Mouse (Mus musculus): Measurements from ENCODE around the gene Rbfox2. TPM values are rescaled to one million over a fixed set of nuclear protein-coding genes. Genes with fewer than 3 reads are reported as not detected.

Rbfox2 gene
- total and polyA plus RNA-seq, 3 experiments: 0.89 TPM; not detected in 2

- in situ Hi-C loops (cut with MboI; ENCODE audit: low pct_ligation_motif_present, low pct_unique_long_range_greater_than_20kb, low sequenced_read_pairs) (no loop called here), dilution Hi-C loops (cut with MboI; ENCODE audit: extremely low pct_ligation_motif_present, extremely low pct_unique_long_range_greater_than_20kb, low sequenced_read_pairs) (no loop called here)
- peaks cover 93% of the 10 kb centered on the region for H3K27me3 ChIP-seq (replicated peaks)
- no peaks in the 10 kb centered on the region for H3K9me3 ChIP-seq (replicated peaks; ENCODE audit: low read length)
- H3K4me3 ChIP-seq (replicated peaks in 1 of 3; ENCODE audit: low read depth in 2 of 3, low read length in 2 of 3, poor library complexity in 1 of 3): no peak overlapping the region
- H3K79me2 ChIP-seq (replicated peaks; ENCODE audit: control insufficient read depth, extremely low read depth, insufficient read depth, poor library complexity, severe bottlenecking): no peaks in the 10 kb centered on the region
- no peaks in the 10 kb centered on the region for H3K36me3 ChIP-seq (replicated peaks in 1 of 2; ENCODE audit: control insufficient read depth in 1 of 2, insufficient read depth in 1 of 2, low read length in 1 of 2)
- H3K4me1 ChIP-seq (ENCODE audit: control insufficient read depth in 1 of 2, insufficient read depth in 2 of 2): no peaks in the 10 kb centered on the region
- H3K27ac ChIP-seq (ENCODE audit: insufficient read depth, low read depth): no peak overlapping the region
- H3K9ac ChIP-seq (ENCODE audit: insufficient read depth, low read depth): no peak overlapping the region
- no peak for TF ChIP-seq NRF1 (IDR thresholded peaks at IDR 0.05; ENCODE audit: low read depth, low read length)
- TF ChIP-seq POLR2A (IDR thresholded peaks at IDR 0.05; ENCODE audit: low read depth, low read length): no peak
- no peak for TF ChIP-seq ZC3H11A (IDR thresholded peaks at IDR 0.05; ENCODE audit: low read depth, low read length)
- no peak for TF ChIP-seq HCFC1 (IDR thresholded peaks at IDR 0.05; ENCODE audit: low read depth, low read length)
- no peak for TF ChIP-seq MEF2A (IDR thresholded peaks at IDR 0.05; ENCODE audit: borderline replicate concordance, low read depth, low read length)
- no peak for TF ChIP-seq GABPA (IDR thresholded peaks at IDR 0.05; ENCODE audit: insufficient replicate concordance, low read depth, low read length)
- no peak for TF ChIP-seq TCF12 (IDR thresholded peaks at IDR 0.05; ENCODE audit: low read depth, low read length)
- no peak for TF ChIP-seq RCOR1 (conservative IDR thresholded peaks at IDR 0.05; ENCODE audit: low read depth, low read length)
- no peak for TF ChIP-seq MAX (IDR thresholded peaks at IDR 0.05; ENCODE audit: low read length)
- TF ChIP-seq ETS1 (conservative IDR thresholded peaks at IDR 0.05; ENCODE audit: low read depth, low read length): no peak
- no peak for TF ChIP-seq RAD21 (IDR thresholded peaks at IDR 0.05; ENCODE audit: low read depth, low read length)
- TF ChIP-seq ZKSCAN1 (IDR thresholded peaks at IDR 0.05; ENCODE audit: borderline replicate concordance, low read depth, low read length): no peak
- no peak for TF ChIP-seq TBP (conservative IDR thresholded peaks at IDR 0.05; ENCODE audit: low read depth, low read length)
- TF ChIP-seq MYC (IDR thresholded peaks at IDR 0.05; ENCODE audit: low read depth, low read length): no peak
- no peak for TF ChIP-seq SMC3 (IDR thresholded peaks at IDR 0.05; ENCODE audit: low read depth, low read length)
- no peak for TF ChIP-seq IRF4 (IDR thresholded peaks at IDR 0.05; ENCODE audit: low read depth, low read length)
- no peak for TF ChIP-seq USF2 (conservative IDR thresholded peaks at IDR 0.05; ENCODE audit: low read depth, low read length)
- TF ChIP-seq PAX5 (IDR thresholded peaks at IDR 0.05; ENCODE audit: low read length): no peak
- H3K4me2 ChIP-seq (ENCODE audit: insufficient read depth, low read depth, poor library complexity, severe bottlenecking): no peak overlapping the region
- DNase-seq (ENCODE audit: extremely low read depth): no peak
Measured at GRCm38 (mm10) chr15:77245418-77246365, 61.1 kb downstream of the Rbfox2 start.

- TF ChIP-seq JUND (conservative IDR thresholded peaks at IDR 0.05; ENCODE audit: low read depth, low read length) (no peak), SIN3A (IDR thresholded peaks at IDR 0.05; ENCODE audit: low read length) (no peak), PAX5 (IDR thresholded peaks at IDR 0.05; ENCODE audit: low read length) (no peak), CTCF (conservative IDR thresholded peaks at IDR 0.05 in 1 of 2, IDR thresholded peaks at IDR 0.05 in 1 of 2; ENCODE audit: low read depth in 2 of 2, low read length in 2 of 2) (no peak), USF2 (conservative IDR thresholded peaks at IDR 0.05; ENCODE audit: low read depth, low read length) (no peak), ZNF384 (IDR thresholded peaks at IDR 0.05; ENCODE audit: low read depth, low read length) (no peak), E2F4 (IDR thresholded peaks at IDR 0.05; ENCODE audit: insufficient replicate concordance, low read depth, low read length) (no peak), TCF12 (IDR thresholded peaks at IDR 0.05; ENCODE audit: low read depth, low read length) (no peak), MXI1 (IDR thresholded peaks at IDR 0.05; ENCODE audit: low read depth, low read length) (no peak), ETS1 (conservative IDR thresholded peaks at IDR 0.05; ENCODE audit: low read depth, low read length) (no peak), HCFC1 (IDR thresholded peaks at IDR 0.05; ENCODE audit: low read depth, low read length) (no peak), POLR2A (IDR thresholded peaks at IDR 0.05; ENCODE audit: low read depth, low read length) (no peak), ELF1 (IDR thresholded peaks at IDR 0.05; ENCODE audit: low read depth, low read length) (no peak), CHD1 (IDR thresholded peaks at IDR 0.05; ENCODE audit: low read depth, low read length) (no peak), MAZ (IDR thresholded peaks at IDR 0.05; ENCODE audit: low read depth, low read length) (no peak), NRF1 (IDR thresholded peaks at IDR 0.05; ENCODE audit: low read depth, low read length) (no peak), SMC3 (IDR thresholded peaks at IDR 0.05; ENCODE audit: low read depth, low read length) (no peak), MYC (IDR thresholded peaks at IDR 0.05; ENCODE audit: low read depth, low read length) (no peak), EP300 (IDR thresholded peaks at IDR 0.05; ENCODE audit: low read length) (no peak)
- Histone ChIP-seq H3K9ac (ENCODE audit: insufficient read depth, low read depth) (no peak overlapping the region), H3K36me3 (replicated peaks in 1 of 2; ENCODE audit: control insufficient read depth in 1 of 2, insufficient read depth in 1 of 2, low read length in 1 of 2) (no peaks in the 10 kb centered on the region), H3K27me3 (replicated peaks) (peaks cover 94% of the 10 kb centered on the region), H3K27ac (ENCODE audit: insufficient read depth, low read depth) (no peak overlapping the region), H3K4me2 (ENCODE audit: insufficient read depth, low read depth, poor library complexity, severe bottlenecking) (no peak overlapping the region), H3K4me1 (ENCODE audit: control insufficient read depth in 1 of 2, insufficient read depth in 2 of 2) (no peaks in the 10 kb centered on the region), H3K9me3 (replicated peaks; ENCODE audit: low read length) (no peaks in the 10 kb centered on the region), H3K79me2 (replicated peaks; ENCODE audit: control insufficient read depth, extremely low read depth, insufficient read depth, poor library complexity, severe bottlenecking) (no peaks in the 10 kb centered on the region), H3K4me3 (replicated peaks in 1 of 3; ENCODE audit: low read depth in 2 of 3, low read length in 2 of 3, poor library complexity in 1 of 3) (no peak overlapping the region)
- dilution Hi-C loops (cut with MboI; ENCODE audit: extremely low pct_ligation_motif_present, extremely low pct_unique_long_range_greater_than_20kb, low sequenced_read_pairs) (no loop called here), in situ Hi-C loops (cut with MboI; ENCODE audit: low pct_ligation_motif_present, low pct_unique_long_range_greater_than_20kb, low sequenced_read_pairs) (no loop called here)
- DNase-seq (ENCODE audit: extremely low read depth): no peak
Measured at GRCm38 (mm10) chr15:77244634-77245033, 62.2 kb downstream of the Rbfox2 start.
